Mouse (Mus musculus): Measurements from ENCODE around the gene Tmem255a.

The Tmem255a gene

DNA sequence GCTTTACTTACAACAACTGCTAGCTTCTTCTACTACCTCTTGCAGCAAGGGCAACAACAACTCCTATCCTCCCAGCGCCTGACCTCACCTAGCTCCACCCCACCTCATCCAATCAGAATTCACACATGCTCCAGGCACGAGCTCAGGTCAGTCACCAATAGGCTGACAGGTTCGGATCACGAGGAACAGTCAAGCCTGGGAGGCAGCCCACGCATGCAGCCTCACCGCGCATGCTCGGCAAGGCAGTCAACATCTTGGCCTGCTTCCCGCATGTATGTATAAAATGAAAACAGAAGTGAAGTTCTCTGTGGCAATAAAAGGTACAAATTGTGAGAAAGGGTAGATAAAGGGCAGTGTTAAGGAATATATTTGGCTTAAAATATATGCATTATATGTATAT lies 86.2 kb downstream of the Tmem255a start:
- no peak for DNase-seq (ENCODE audit: low spot score)

DNA sequence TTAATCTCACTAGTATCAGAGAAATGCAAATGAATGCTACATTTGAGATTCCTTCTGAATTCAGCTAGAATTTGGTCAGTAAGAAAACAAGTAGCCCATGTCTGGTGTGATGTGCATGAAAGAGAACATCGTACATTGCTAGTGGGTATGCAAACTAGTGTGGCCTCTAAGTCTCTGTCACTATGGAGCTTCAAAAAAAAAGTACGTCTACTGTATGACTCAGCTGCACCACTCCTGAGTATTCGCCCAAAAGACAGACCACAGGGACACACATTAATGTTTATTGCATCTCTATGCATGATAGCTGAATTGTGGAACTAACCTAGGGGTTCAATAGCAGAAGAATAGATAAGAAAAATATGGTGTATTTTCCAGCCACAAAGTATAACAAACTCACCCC lies 86.9 kb downstream of the Tmem255a start:
- DNase-seq (ENCODE audit: low spot score): no peak

DNA sequence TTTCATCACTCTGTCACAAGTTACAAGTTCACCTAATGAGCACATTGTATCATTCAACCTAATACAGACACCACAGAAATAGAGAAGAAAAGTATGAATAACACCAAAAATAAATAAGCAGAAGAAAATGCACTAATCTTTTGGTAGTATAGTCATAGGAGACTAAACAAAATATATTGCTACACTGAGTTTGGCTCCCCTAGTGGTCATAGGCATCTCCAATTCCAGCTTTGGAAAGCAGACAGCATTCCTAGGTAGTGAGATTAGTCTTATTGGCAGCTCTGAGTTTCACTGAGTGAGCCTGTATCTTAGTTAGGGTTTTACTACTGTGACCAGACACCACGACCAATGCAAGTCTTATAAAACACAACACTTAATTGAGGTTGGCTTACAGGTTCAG lies 93.1 kb downstream of the Tmem255a start:
- no peak for DNase-seq (ENCODE audit: low spot score)
